Mouse (Mus musculus): ENCODE measurements around the gene Plod3. TPM values are rescaled to one million over a fixed set of nuclear protein-coding genes. Genes with fewer than 3 reads are reported as not detected.

Gene Plod3
- polyA plus RNA-seq, 1 experiment from 2014 or later = 33.0 TPM

DNA sequence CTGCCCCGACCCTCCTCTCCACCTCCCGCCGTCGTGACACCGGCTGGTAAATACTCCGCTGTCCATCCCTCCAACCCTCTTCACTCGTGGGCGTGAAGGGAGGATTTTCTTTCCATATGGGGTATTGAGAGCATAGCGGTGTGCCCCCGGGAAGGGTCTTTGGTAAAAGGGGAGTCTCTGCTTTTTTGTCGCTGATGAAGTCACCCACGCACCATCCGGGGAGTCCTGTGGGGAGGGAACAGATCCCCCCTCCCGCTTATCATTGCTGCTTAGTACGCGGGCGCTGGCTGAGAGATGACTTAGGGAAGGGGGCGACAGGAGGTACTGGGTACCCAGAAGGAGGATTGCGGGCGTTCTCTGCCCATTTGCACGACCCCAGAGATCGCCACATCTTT lies 43.6 kb downstream of the Plod3 start:
- no peak for ATAC-seq (replicated peaks; ENCODE audit: insufficient number of reproducible peaks, low FRiP score, low TSS enrichment)
- Histone ChIP-seq H3K4me2 (peak overlapping the region; percentile 71), H3K9me3 (replicated peaks; ENCODE audit: control insufficient read depth, low read length) (no peaks in the 10 kb centered on the region), H3K27me3 (ENCODE audit: control insufficient read depth, insufficient read depth, low read length) (peaks cover 63% of the 10 kb centered on the region), H3K36me3 (ENCODE audit: control insufficient read depth, insufficient read depth, low read length) (no peaks in the 10 kb centered on the region), H3K4me1 (ENCODE audit: control insufficient read depth, insufficient read depth, low read length) (peaks cover 22% of the 10 kb centered on the region), H3K9ac (ENCODE audit: low read depth, low read length) (no peak overlapping the region), H3K4me3 (ENCODE audit: low read depth, low read length) (no peak overlapping the region), H3K27ac (ENCODE audit: low read depth, low read length) (no peak overlapping the region)
- WGBS (ENCODE audit: insufficient replicate concordance) = 12% methylated on average over 22 of the region's 22 CpGs

DNA sequence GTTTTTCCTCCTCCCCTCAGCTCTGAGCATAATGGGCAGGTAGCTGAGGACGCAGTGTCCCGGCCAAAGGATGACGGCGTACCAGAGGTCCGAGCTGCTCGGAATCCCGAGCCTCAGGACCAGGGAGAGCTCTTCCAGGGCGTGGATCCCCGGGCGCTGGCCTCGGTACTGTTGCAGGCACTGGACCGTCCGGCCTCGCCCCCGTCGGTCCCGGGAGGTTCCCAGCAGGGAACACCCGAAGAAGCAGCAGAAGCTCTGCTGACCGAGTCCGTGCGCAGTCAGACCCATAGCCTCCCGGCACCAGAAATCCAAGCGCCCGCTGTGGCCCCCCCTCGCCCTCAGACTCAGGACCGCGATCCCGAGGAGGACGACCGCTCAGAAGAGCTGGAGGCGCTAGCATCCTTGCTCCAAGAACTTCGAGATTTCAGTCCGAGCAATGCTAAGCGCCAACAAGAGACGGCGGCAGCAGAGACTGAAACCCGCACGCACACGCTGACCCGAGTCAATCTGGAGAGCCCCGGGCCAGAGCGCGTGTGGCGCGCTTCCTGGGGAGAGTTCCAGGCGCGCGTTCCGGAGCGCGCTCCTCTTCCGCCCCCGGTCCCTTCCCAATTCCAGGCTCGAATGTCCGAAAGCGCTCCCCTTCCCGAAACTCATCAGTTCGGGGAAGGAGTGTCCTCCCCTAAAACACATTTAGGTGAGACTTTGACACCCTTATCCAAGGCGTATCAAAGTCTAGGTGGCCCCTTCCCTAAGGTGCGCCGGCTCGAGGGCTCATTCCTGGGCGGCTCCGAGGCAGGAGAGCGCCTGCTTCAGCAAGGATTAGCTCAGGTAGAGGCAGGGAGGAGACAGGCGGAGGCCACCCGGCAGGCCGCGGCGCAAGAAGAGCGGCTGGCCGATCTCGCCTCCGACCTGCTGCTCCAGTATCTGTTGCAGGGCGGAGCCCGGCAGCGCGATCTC lies 44.5 kb downstream of the Plod3 start:
- H3K9ac ChIP-seq (ENCODE audit: low read depth, low read length) = no peak overlapping the region
- WGBS (ENCODE audit: insufficient replicate concordance) = 2% methylated on average over 78 of the region's 78 CpGs

DNA sequence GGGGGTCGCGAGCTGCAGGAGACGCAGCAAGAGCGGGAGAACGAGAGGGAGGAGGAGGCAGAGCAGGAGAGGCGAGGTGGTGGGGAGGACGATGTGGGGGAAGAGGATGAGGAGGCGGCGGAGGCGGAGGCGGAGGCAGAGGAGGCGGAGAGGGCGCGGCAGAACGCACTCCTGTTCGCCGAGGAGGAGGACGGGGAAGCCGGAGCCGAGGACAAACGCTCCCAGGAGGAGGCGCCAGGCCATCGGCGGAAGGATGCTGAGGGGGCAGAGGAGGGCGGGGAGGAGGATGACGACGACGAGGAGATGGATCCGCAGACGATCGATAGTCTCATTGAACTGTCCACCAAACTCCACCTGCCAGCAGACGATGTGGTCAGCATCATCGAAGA lies 45.2 kb downstream of the Plod3 start:
- WGBS (ENCODE audit: insufficient replicate concordance) = under 1% methylated on average over 31 of the region's 33 CpGs
- no peak overlapping the region for H3K27ac ChIP-seq (ENCODE audit: low read depth, low read length)
- H3K36me3 ChIP-seq (ENCODE audit: control insufficient read depth, insufficient read depth, low read length) = no peaks in the 10 kb centered on the region; the same call in 1 of the 2 replicates
- peaks cover 49% of the 10 kb centered on the region for H3K27me3 ChIP-seq (ENCODE audit: control insufficient read depth, insufficient read depth, low read length)
- H3K9me3 ChIP-seq (replicated peaks; ENCODE audit: control insufficient read depth, low read length) = no peaks in the 10 kb centered on the region
- H3K4me1 ChIP-seq (ENCODE audit: control insufficient read depth, insufficient read depth, low read length) = peaks cover 22% of the 10 kb centered on the region
- peak overlapping the region; percentile 99 for H3K4me2 ChIP-seq
- H3K4me3 ChIP-seq (ENCODE audit: low read depth, low read length) = peak overlapping the region; percentile 53
- no peak for ATAC-seq (replicated peaks; ENCODE audit: insufficient number of reproducible peaks, low FRiP score, low TSS enrichment)
- H3K9ac ChIP-seq (ENCODE audit: low read depth, low read length) = no peak overlapping the region

More for the DNA sequence above, 44.5 kb downstream of the Plod3 start:
- Histone ChIP-seq H3K4me1 (ENCODE audit: control insufficient read depth, insufficient read depth, low read length) (peaks cover 22% of the 10 kb centered on the region), H3K27me3 (ENCODE audit: control insufficient read depth, insufficient read depth, low read length) (peaks cover 55% of the 10 kb centered on the region), H3K27ac (ENCODE audit: low read depth, low read length) (no peak overlapping the region), H3K4me3 (ENCODE audit: low read depth, low read length) (peak overlapping the region; percentile 53), H3K4me2 (peak overlapping the region; percentile 99), H3K36me3 (ENCODE audit: control insufficient read depth, insufficient read depth, low read length) (no peaks in the 10 kb centered on the region), H3K9me3 (replicated peaks; ENCODE audit: control insufficient read depth, low read length) (no peaks in the 10 kb centered on the region)
- ATAC-seq (replicated peaks; ENCODE audit: insufficient number of reproducible peaks, low FRiP score, low TSS enrichment) = no peak

- peak; percentile 78 for ATAC-seq (replicated peaks; ENCODE audit: insufficient number of reproducible peaks, low FRiP score, low TSS enrichment)
- Histone ChIP-seq H3K9ac (ENCODE audit: low read depth, low read length) (no peak overlapping the region), H3K9me3 (replicated peaks; ENCODE audit: control insufficient read depth, low read length) (no peaks in the 10 kb centered on the region), H3K4me2 (peak overlapping the region; percentile 99), H3K27ac (ENCODE audit: low read depth, low read length) (no peak overlapping the region), H3K27me3 (ENCODE audit: control insufficient read depth, insufficient read depth, low read length) (peaks cover 46% of the 10 kb centered on the region), H3K4me1 (ENCODE audit: control insufficient read depth, insufficient read depth, low read length) (peaks cover 22% of the 10 kb centered on the region), H3K4me3 (ENCODE audit: low read depth, low read length) (peak overlapping the region; percentile 53), H3K36me3 (ENCODE audit: control insufficient read depth, insufficient read depth, low read length) (no peaks in the 10 kb centered on the region; the same call in 1 of the 2 replicates)
- WGBS (ENCODE audit: insufficient replicate concordance) = under 1% methylated on average over 48 of the region's 49 CpGs
Observed at GRCm38 (mm10) chr5:137032641-137033074, 45.8 kb downstream of the Plod3 start.

DNA sequence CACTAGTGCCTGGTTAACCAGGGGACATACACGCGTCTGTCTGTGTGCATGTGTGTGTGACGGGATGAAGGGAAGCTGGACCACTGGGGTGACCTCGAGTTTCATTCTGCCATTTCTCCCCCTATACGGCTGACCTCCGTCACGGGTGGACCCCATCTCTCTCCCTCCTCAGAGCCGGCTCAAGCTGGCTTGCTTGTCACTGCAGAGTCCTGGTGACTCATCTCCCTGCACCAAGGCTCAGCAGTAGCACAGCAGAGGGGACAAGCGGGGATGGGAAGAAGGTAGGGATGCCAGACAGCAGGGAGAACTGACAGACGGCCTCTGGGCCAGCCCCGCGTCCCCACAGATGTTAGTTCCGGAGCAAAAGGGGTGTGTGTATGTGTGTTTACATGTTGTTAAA lies 49.4 kb downstream of the Plod3 start:
- ATAC-seq (replicated peaks; ENCODE audit: insufficient number of reproducible peaks, low FRiP score, low TSS enrichment) = no peak
- no peak overlapping the region for H3K27ac ChIP-seq (ENCODE audit: low read depth, low read length)
- H3K4me2 ChIP-seq = no peak overlapping the region
- peaks cover 5% of the 10 kb centered on the region for H3K36me3 ChIP-seq (ENCODE audit: control insufficient read depth, insufficient read depth, low read length)
- peaks cover 13% of the 10 kb centered on the region for H3K4me1 ChIP-seq (ENCODE audit: control insufficient read depth, insufficient read depth, low read length)
- H3K9ac ChIP-seq (ENCODE audit: low read depth, low read length) = no peak overlapping the region
- no peaks in the 10 kb centered on the region for H3K9me3 ChIP-seq (replicated peaks; ENCODE audit: control insufficient read depth, low read length)
- peaks cover 12% of the 10 kb centered on the region for H3K27me3 ChIP-seq (ENCODE audit: control insufficient read depth, insufficient read depth, low read length)
- no peak overlapping the region for H3K4me3 ChIP-seq (ENCODE audit: low read depth, low read length)
- 78% methylated on average over 13 of the region's 13 CpGs for WGBS (ENCODE audit: insufficient replicate concordance)

DNA sequence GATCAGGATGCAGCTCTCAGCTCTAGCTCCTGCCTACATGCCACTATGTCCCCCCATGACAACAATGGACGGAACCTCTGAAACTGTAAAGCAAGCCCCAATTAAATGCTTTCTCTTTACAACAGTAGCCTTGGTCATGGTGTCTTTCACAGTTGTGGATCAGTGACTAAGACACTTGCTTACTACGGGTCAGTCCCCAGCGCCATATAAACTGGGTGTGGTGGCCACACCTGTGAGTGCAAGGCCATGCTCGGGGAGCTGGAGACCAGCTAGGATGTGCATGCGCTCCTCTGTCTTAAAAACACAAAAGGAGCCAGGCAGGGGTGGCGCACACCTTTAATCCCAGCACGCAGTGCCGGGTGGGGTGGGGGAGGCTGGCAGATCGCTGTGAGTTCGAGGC lies 52.6 kb downstream of the Plod3 start:
- no peak overlapping the region for H3K27ac ChIP-seq (ENCODE audit: low read depth, low read length)
- H3K4me2 ChIP-seq = no peak overlapping the region
- H3K4me1 ChIP-seq (ENCODE audit: control insufficient read depth, insufficient read depth, low read length) = no peaks in the 10 kb centered on the region
- 95% methylated on average over 10 of the region's 10 CpGs for WGBS (ENCODE audit: insufficient replicate concordance)
- H3K4me3 ChIP-seq (ENCODE audit: low read depth, low read length) = no peak overlapping the region
- H3K9ac ChIP-seq (ENCODE audit: low read depth, low read length) = no peak overlapping the region
- H3K36me3 ChIP-seq (ENCODE audit: control insufficient read depth, insufficient read depth, low read length) = peaks cover 7% of the 10 kb centered on the region
- no peaks in the 10 kb centered on the region for H3K27me3 ChIP-seq (ENCODE audit: control insufficient read depth, insufficient read depth, low read length)
- ATAC-seq (replicated peaks; ENCODE audit: insufficient number of reproducible peaks, low FRiP score, low TSS enrichment) = no peak
- no peaks in the 10 kb centered on the region for H3K9me3 ChIP-seq (replicated peaks; ENCODE audit: control insufficient read depth, low read length)

DNA sequence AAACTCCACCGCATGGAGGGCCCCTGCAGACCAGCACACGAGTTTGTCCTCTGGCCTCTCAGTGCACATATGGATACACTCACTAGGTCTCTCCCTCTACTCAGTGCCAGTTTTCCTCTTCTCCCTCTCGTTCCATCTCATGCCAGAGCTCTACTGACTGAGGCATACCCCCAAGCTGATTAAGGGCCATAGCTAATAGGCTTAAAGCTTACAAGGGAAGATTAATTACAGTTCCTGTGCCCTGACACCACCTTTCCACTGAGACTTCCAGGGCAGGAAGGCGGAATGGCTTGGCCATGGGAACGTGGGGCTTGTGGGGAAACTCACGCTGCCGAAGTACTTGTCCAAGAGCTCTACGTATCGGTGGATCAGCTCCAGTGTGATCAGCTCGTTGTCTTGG lies 54.6 kb downstream of the Plod3 start:
- Histone ChIP-seq H3K9ac (ENCODE audit: low read depth, low read length) (no peak overlapping the region), H3K27me3 (ENCODE audit: control insufficient read depth, insufficient read depth, low read length) (no peaks in the 10 kb centered on the region), H3K27ac (ENCODE audit: low read depth, low read length) (no peak overlapping the region), H3K4me1 (ENCODE audit: control insufficient read depth, insufficient read depth, low read length) (peaks cover 7% of the 10 kb centered on the region), H3K4me2 (no peak overlapping the region), H3K36me3 (ENCODE audit: control insufficient read depth, insufficient read depth, low read length) (peaks cover 7% of the 10 kb centered on the region), H3K4me3 (ENCODE audit: low read depth, low read length) (no peak overlapping the region), H3K9me3 (replicated peaks; ENCODE audit: control insufficient read depth, low read length) (no peaks in the 10 kb centered on the region)
- no peak for ATAC-seq (replicated peaks; ENCODE audit: insufficient number of reproducible peaks, low FRiP score, low TSS enrichment)
- 87% methylated on average over 10 of the region's 10 CpGs for WGBS (ENCODE audit: insufficient replicate concordance)

DNA sequence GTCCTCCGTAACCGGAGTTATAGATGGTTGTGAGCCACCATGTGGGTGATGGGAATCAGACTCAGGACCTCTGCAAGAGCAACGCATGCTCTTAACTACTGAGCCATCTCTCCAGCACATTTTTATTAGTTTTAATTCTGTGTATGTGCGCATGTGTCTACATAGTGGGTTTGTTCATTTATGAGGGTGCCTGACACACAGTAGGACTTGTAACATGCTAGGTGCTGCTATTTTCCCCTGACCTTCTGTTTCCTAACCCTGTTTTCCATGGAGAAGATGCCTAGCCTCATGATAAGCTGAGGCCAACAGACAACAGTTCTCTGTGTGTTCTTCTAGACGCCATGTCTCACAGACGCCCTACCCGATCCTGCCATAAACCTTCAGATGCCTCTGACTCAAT lies 57.2 kb downstream of the Plod3 start:
- H3K9ac ChIP-seq (ENCODE audit: low read depth, low read length) = no peak overlapping the region
- 0 out of 2 replicates have a peak, but pooled peaks cover 2% of the 10 kb centered on the region for H3K36me3 ChIP-seq (ENCODE audit: control insufficient read depth, insufficient read depth, low read length)
- ATAC-seq (replicated peaks; ENCODE audit: insufficient number of reproducible peaks, low FRiP score, low TSS enrichment) = no peak
- no peaks in the 10 kb centered on the region for H3K27me3 ChIP-seq (ENCODE audit: control insufficient read depth, insufficient read depth, low read length)
- H3K4me2 ChIP-seq = no peak overlapping the region
- 94% methylated on average over 7 of the region's 7 CpGs for WGBS (ENCODE audit: insufficient replicate concordance)
- no peak overlapping the region for H3K4me3 ChIP-seq (ENCODE audit: low read depth, low read length)
- no peak overlapping the region for H3K27ac ChIP-seq (ENCODE audit: low read depth, low read length)
- H3K9me3 ChIP-seq (replicated peaks; ENCODE audit: control insufficient read depth, low read length) = no peaks in the 10 kb centered on the region
- H3K4me1 ChIP-seq (ENCODE audit: control insufficient read depth, insufficient read depth, low read length) = peaks cover 7% of the 10 kb centered on the region

All from heart, embryonic 11.5 days (tissue).